Mouse (Mus musculus): ENCODE results near the gene Aup1.

DNA sequence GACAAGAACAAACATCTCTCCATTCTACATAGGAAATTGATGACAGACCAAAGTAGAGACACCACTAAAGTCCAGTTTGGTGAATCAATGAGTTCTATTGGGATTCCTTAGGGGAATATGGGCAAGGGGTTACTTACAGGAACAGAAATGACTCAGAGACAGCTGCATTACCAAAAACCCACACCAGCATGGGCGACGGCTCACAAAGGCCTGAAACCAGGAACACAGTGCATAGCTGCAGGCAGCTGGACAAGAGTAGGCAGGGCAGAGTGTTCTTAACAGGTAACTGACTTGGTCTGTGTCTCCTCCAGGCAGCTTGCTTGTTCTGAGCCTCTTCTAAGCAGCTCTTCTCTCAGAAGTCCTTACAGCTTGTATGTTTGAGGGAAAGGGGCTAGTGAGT, 38.6 kb upstream of the Aup1 start:
- TF ChIP-seq CTCF (IDR thresholded peaks at IDR 0.05; ENCODE audit: control insufficient read depth, insufficient read depth, insufficient read length) = no peak
- no peak for TF ChIP-seq USF1 (IDR thresholded peaks at IDR 0.05; ENCODE audit: low read depth)
- TF ChIP-seq MYOG (IDR thresholded peaks at IDR 0.05; ENCODE audit: control insufficient read depth, extremely low read depth, insufficient read length) = no peak
- TF ChIP-seq MAX (IDR thresholded peaks at IDR 0.05) = no peak

All from C2C12 (cell line).